Mouse (Mus musculus): ENCODE data around the gene Tcp11l1.

GRCm38 (mm10) chr2:104688321-104688720, 23.6 kb downstream of the Tcp11l1 start:
- TF ChIP-seq CTCF (IDR thresholded peaks at IDR 0.05; ENCODE audit: low read depth, low read length) = no peak
- TF ChIP-seq POLR2A (IDR thresholded peaks at IDR 0.05; ENCODE audit: borderline replicate concordance, low read depth, low read length) = no peak

Data from bone marrow macrophage, adult 2 months (primary cell).